Mouse (Mus musculus) CH12.LX (cell line): ENCODE measurements at regions not wholly inside any gene's neighbourhood (a gene's known extent, or its start where the extent isn't known, plus 50 kb on each side); places are given as distances from the start of the nearest gene placed in this dataset.

Experiments used
- CTCF ChIP-seq, 2 experiments: IDR thresholded peaks in 1 of 2; conservative IDR thresholded peaks in 1 of 2; 2 replicates each; pipeline ENCODE4 v1.5.1; 2011 to 2012; ENCODE audit warnings: low read depth in 2 of 2, low read length in 2 of 2, improper control_type of control experiment in 1 of 2, inconsistent platforms in 1 of 2, mild to moderate bottlenecking in 1 of 2, moderate library complexity in 1 of 2
- EP300 ChIP-seq: IDR thresholded peaks from 2 replicates; pipeline ENCODE4 v1.6.1; 2011; ENCODE audit warnings: low read length, improper control_type of control experiment
- MAX ChIP-seq: IDR thresholded peaks from 2 replicates; pipeline ENCODE4 v1.6.1; 2011; ENCODE audit warnings: low read length, improper control_type of control experiment
- MEF2A ChIP-seq: IDR thresholded peaks from 2 replicates; pipeline ENCODE4 v1.6.1; 2014; ENCODE audit warnings: low read depth, mild to moderate bottlenecking, inconsistent platforms, low read length, improper control_type of control experiment, borderline replicate concordance
- MXI1 ChIP-seq: IDR thresholded peaks from 2 replicates; pipeline ENCODE4 v1.6.1; 2011; ENCODE audit warnings: mild to moderate bottlenecking, low read depth, low read length, improper control_type of control experiment
- MYC ChIP-seq: IDR thresholded peaks from 2 replicates; pipeline ENCODE4 v1.6.1; 2011; ENCODE audit warnings: low read depth, mild to moderate bottlenecking, improper control_type of control experiment, low read length
- POLR2A ChIP-seq: IDR thresholded peaks from 2 replicates; pipeline ENCODE4 v1.6.1; 2011; ENCODE audit warnings: low read depth, mild to moderate bottlenecking, improper control_type of control experiment, low read length
- RAD21 ChIP-seq: IDR thresholded peaks from 2 replicates; pipeline ENCODE4 v1.6.1; 2011; ENCODE audit warnings: low read depth, mild to moderate bottlenecking, low read length, improper control_type of control experiment, moderate library complexity
- RCOR1 ChIP-seq: conservative IDR thresholded peaks from 2 replicates; pipeline ENCODE4 v1.6.1; 2012; ENCODE audit warnings: low read depth, mild to moderate bottlenecking, inconsistent platforms, low read length, improper control_type of control experiment
- TCF12 ChIP-seq: IDR thresholded peaks from 2 replicates; pipeline ENCODE4 v1.6.1; 2014; ENCODE audit warnings: low read depth, mild to moderate bottlenecking, inconsistent platforms, low read length, improper control_type of control experiment
- ZC3H11A ChIP-seq: IDR thresholded peaks from 2 replicates; pipeline ENCODE4 v1.6.1; 2012; ENCODE audit warnings: low read depth, mild to moderate bottlenecking, inconsistent platforms, low read length, improper control_type of control experiment
- ZKSCAN1 ChIP-seq: IDR thresholded peaks from 2 replicates; pipeline ENCODE4 v1.6.1; 2012; ENCODE audit warnings: low read depth, inconsistent platforms, low read length, improper control_type of control experiment, borderline replicate concordance

GRCm38 (mm10) chr2:172674641-172675040, 125.2 kb downstream of the Tfap2c start:
- TF ChIP-seq CTCF (conservative IDR thresholded peaks at IDR 0.05 in 1 of 2, IDR thresholded peaks at IDR 0.05 in 1 of 2; ENCODE audit: low read depth in 2 of 2, low read length in 2 of 2) (no peak), MAX (no peak), MEF2A (no peak), POLR2A (no peak), ZC3H11A (no peak), ZKSCAN1 (no peak), RAD21 (no peak), RCOR1 (no peak), TCF12 (no peak), EP300 (no peak), MXI1 (no peak), MYC (no peak)
